ENCODE assay signal across 14 mouse cellular contexts in genomic region chr5:64905516-64906271, GRCm38 (mm10). TPM values are rescaled to one million over a fixed set of nuclear protein-coding genes. Genes with fewer than 3 reads are reported as not detected.
A peak's percentile ranks its signal among the peaks of the same experiment; 100 is the strongest.
DNase-seq lines count a peak whose midpoint lies in the region; ATAC-seq and TF ChIP-seq lines count a peak whose summit lies in the region.
"Had no signal": no experiment of that assay in that cellular context is flagged by ENCODE, and none has a peak within 500 bp of the region (broad histone marks: within the 10 kb centered on the region; RNA-seq: fewer than 3 reads in every experiment).

No protein-coding gene starts in this region.

- H3K27ac ChIP-seq in heart, embryonic 13.5 days (replicated peaks), result no peak overlapping the region
- H3K27ac ChIP-seq in lung, postnatal 0 days (ENCODE audit: low read length), result no peak overlapping the region
- no peak overlapping the region for H3K27ac ChIP-seq in cerebellum, adult 2 months (ENCODE audit: insufficient read depth, low read length)
- H3K27ac ChIP-seq: embryonic facial prominence, embryonic 12.5 days; hindbrain, postnatal 0 days; liver, embryonic 13.5 days had no signal

- no peaks in the 10 kb centered on the region for H3K36me3 ChIP-seq in heart, embryonic 13.5 days
- H3K36me3 ChIP-seq in lung, postnatal 0 days (ENCODE audit: insufficient read depth, low read length), result no peaks in the 10 kb centered on the region
- H3K36me3 ChIP-seq: embryonic facial prominence, embryonic 12.5 days; liver, embryonic 13.5 days had no signal

- H3K4me1 ChIP-seq in heart, embryonic 13.5 days, result no peaks in the 10 kb centered on the region
- H3K4me1 ChIP-seq in lung, postnatal 0 days (ENCODE audit: insufficient read depth, low read depth, low read length), result no peaks in the 10 kb centered on the region
- H3K4me1 ChIP-seq in cerebellum, adult 2 months (ENCODE audit: control insufficient read depth, insufficient read depth, low read length), result no peaks in the 10 kb centered on the region
- H3K4me1 ChIP-seq: embryonic facial prominence, embryonic 12.5 days; liver, embryonic 13.5 days had no signal

- 65% methylated on average over 13 of the region's 14 CpGs for WGBS in heart, embryonic 13.5 days
- WGBS in lung, postnatal 0 days, result 55% methylated on average over 13 of the region's 14 CpGs
- WGBS in cerebellum, adult 2 months, result 62% methylated on average over 13 of the region's 14 CpGs

- no peak overlapping the region for H3K9ac ChIP-seq in heart, embryonic 13.5 days
- H3K9ac ChIP-seq in lung, postnatal 0 days (replicated peaks; ENCODE audit: low read depth), result no peak overlapping the region
- H3K9ac ChIP-seq: embryonic facial prominence, embryonic 12.5 days; liver, embryonic 13.5 days had no signal

- intact Hi-C loops in heart, postnatal 10 days (cut with DNase I), result no loop called here

- peaks cover 9% of the 10 kb centered on the region for H3K9me3 ChIP-seq in heart, embryonic 13.5 days
- H3K9me3 ChIP-seq in lung, postnatal 0 days (ENCODE audit: low read length), result no peaks in the 10 kb centered on the region

- no peak for TF ChIP-seq POLR2A in cerebellum, adult 2 months (IDR thresholded peaks at IDR 0.05; ENCODE audit: borderline replicate concordance, insufficient read depth, low read length)

- no peak for DNase-seq in heart, postnatal 10 days
- DNase-seq in lung, postnatal 14 days, result peak; percentile 10
- DNase-seq in lung, postnatal 0 days (ENCODE audit: low spot score), result no peak
- DNase-seq in thymus, postnatal 25 days, result peak; percentile 60
- DNase-seq in adrenal gland, adult (ENCODE audit: inconsistent age in 2 of 2, low spot score in 1 of 2), result no peak
- DNase-seq in cerebellum, adult 2 months, result no peak
- DNase-seq: cerebellum, postnatal 10 days; liver, embryonic 13.5 days had no signal

- H3K27me3 ChIP-seq in heart, embryonic 13.5 days (replicated peaks), result no peaks in the 10 kb centered on the region
- no peaks in the 10 kb centered on the region for H3K27me3 ChIP-seq in lung, postnatal 0 days (replicated peaks; ENCODE audit: insufficient read depth, low read length)
- no peaks in the 10 kb centered on the region for H3K27me3 ChIP-seq in cerebellum, adult 2 months (ENCODE audit: control insufficient read depth, insufficient read depth, low read length)
- H3K27me3 ChIP-seq: embryonic facial prominence, embryonic 12.5 days; liver, embryonic 13.5 days; megakaryocyte, embryonic 14.5 days had no signal

- H3K4me3 ChIP-seq in heart, embryonic 13.5 days, result no peak overlapping the region
- no peak overlapping the region for H3K4me3 ChIP-seq in lung, postnatal 0 days (ENCODE audit: low read depth, low read length)
- H3K4me3 ChIP-seq in cerebellum, adult 2 months (replicated peaks; ENCODE audit: insufficient read depth, low read depth, low read length), result no peak overlapping the region
- H3K4me3 ChIP-seq: embryonic facial prominence, embryonic 12.5 days; liver, embryonic 13.5 days; megakaryocyte, embryonic 14.5 days had no signal

- ATAC-seq in heart, embryonic 13.5 days (ENCODE audit: extremely low read depth, insufficient number of reproducible peaks, low FRiP score, low TSS enrichment), result no peak
- ATAC-seq in lung, postnatal 0 days, result no peak
- peak; percentile 91 for ATAC-seq in activated CD4-positive, CD25-positive, alpha-beta regulatory T cell, adult 4 months
- ATAC-seq: hindbrain, postnatal 0 days had no signal

- TF ChIP-seq EP300 in lung, postnatal 0 days (IDR thresholded peaks at IDR 0.05), result no peak

- H3K4me2 ChIP-seq in heart, embryonic 13.5 days, result peak overlapping the region; percentile 7; the same call in 1 of the 2 replicates
- H3K4me2 ChIP-seq in lung, postnatal 0 days (replicated peaks; ENCODE audit: low read depth, low read length), result no peak overlapping the region
- H3K4me2 ChIP-seq: embryonic facial prominence, embryonic 12.5 days; liver, embryonic 13.5 days had no signal

- TF ChIP-seq CTCF in lung, postnatal 0 days (IDR thresholded peaks at IDR 0.05), result no peak
- TF ChIP-seq CTCF in cerebellum, adult 2 months (IDR thresholded peaks at IDR 0.05; ENCODE audit: borderline replicate concordance, insufficient read depth, low read depth, low read length), result no peak

RNA-seq across cellular contexts. Expression of gene Tlr1, which starts 27.7 kb away (rescaled TPM):
- polyA plus RNA-seq in heart, embryonic 13.5 days (2015; fragmentation: Nextera tagmentation; extraction: Ambion mirVana), result 0.47 and 0.59 TPM in 2 replicates
- under 1 TPM; 0.34 to 0.67 TPM for total RNA-seq in heart, postnatal 10 days (2021)
- polyA plus RNA-seq in lung, postnatal 0 days (2015; fragmentation: Nextera tagmentation; extraction: Ambion mirVana), result 0.58 and 0.64 TPM in 2 replicates
- 10 to 100 TPM; 54.0 to 63.2 TPM for polyA plus RNA-seq in activated CD4-positive, CD25-positive, alpha-beta regulatory T cell, adult 4 months (2017; shearing (Covaris generic))
- polyA plus RNA-seq in cerebellum, adult 2 months (2012; rRNA removed), result 0.33 and 0.47 TPM in 2 replicates
- total RNA-seq: gastrocnemius, adult 8-10 months had no signal

RNA-seq across cellular contexts. Expression of gene Tlr6, which starts 54.2 kb away (rescaled TPM):
- 0.21 and 0.38 TPM in 2 replicates for polyA plus RNA-seq in heart, embryonic 13.5 days (2015; fragmentation: Nextera tagmentation; extraction: Ambion mirVana)
- total RNA-seq in heart, postnatal 10 days (2021), result 1 to 10 TPM; 1.2 to 2.0 TPM
- polyA plus RNA-seq in lung, postnatal 0 days (2015; fragmentation: Nextera tagmentation; extraction: Ambion mirVana), result 0.68 and 0.99 TPM in 2 replicates
- polyA plus RNA-seq in activated CD4-positive, CD25-positive, alpha-beta regulatory T cell, adult 4 months (2017; shearing (Covaris generic)), result 1 to 10 TPM; 6.7 to 8.7 TPM
- polyA plus RNA-seq in cerebellum, adult 2 months (2012; rRNA removed), result 0.13 and 0.21 TPM in 2 replicates

Comparison
In these comparisons a context has a peak if more than half of its experiments do, and no peak if none do; other contexts are left out.
1. DNase-seq: peak in lung, postnatal 14 days (single experiment) and thymus, postnatal 25 days (single experiment); none in heart, postnatal 10 days (0 of 2), lung, postnatal 0 days (single experiment), adrenal gland, adult (0 of 2) and cerebellum, adult 2 months (0 of 2).
2. RNA of gene Tlr1, which starts 27.7 kb away (polyA plus RNA-seq): 54.0 to 63.2 TPM in activated CD4-positive, CD25-positive, alpha-beta regulatory T cell, adult 4 months; 0.58 to 0.64 TPM in lung, postnatal 0 days, 0.33 to 0.47 TPM in cerebellum, adult 2 months and 0.47 to 0.59 TPM in heart, embryonic 13.5 days; every median in the first group is over 10 times any median in the second.